Mouse (Mus musculus): ENCODE results near the gene Clrn3.

- TF ChIP-seq CTCF (IDR thresholded peaks at IDR 0.05; ENCODE audit: low read depth, low read length) (no peak), POLR2A (IDR thresholded peaks at IDR 0.05; ENCODE audit: extremely low read depth, insufficient read depth, low read length) (no peak)
These were observed 614 bp upstream of the Clrn3 start for GRCm38 (mm10) chr7:135529068-135529467.
